Mouse (Mus musculus) midbrain, embryonic 11.5 days (tissue): ENCODE measurements at regions not wholly inside any gene's neighbourhood (a gene's known extent, or its start where the extent isn't known, plus 50 kb on each side); places are given as distances from the start of the nearest gene placed in this dataset.

ENCODE experiments used
- ATAC-seq: fragments of 200-750 bp; cut with Nextera tagmentation; 2 replicates; pipeline ENCODE4 v1.8.0; 2017; ENCODE audit warnings: moderate TSS enrichment, moderate library complexity; ENCODE audit not compliant: low FRiP score
- DNase-seq: peaks from one replicate; pipeline ENCODE4 v3.0.0; 2015; ENCODE audit warnings: low spot score; ENCODE audit errors: missing footprints
- H3K27ac ChIP-seq: fragments of 300-500 bp; sonication (generic); 2 replicates; pipeline ENCODE4 v1.5.1; 2014; ENCODE audit warnings: low read depth, low read length
- H3K27me3 ChIP-seq: fragments of 300-500 bp; sonication (generic); 2 replicates; pipeline ENCODE4 v1.6.1; 2014; ENCODE audit warnings: mild to moderate bottlenecking, low read length, moderate library complexity, mixed read lengths; ENCODE audit not compliant: control insufficient read depth, insufficient read depth
- H3K36me3 ChIP-seq: fragments of 300-500 bp; sonication (generic); 2 replicates; pipeline ENCODE4 v1.6.1; 2014; ENCODE audit warnings: mild to moderate bottlenecking, low read length, moderate library complexity, mixed read lengths; ENCODE audit not compliant: control insufficient read depth, insufficient read depth
- H3K4me1 ChIP-seq: fragments of 300-500 bp; sonication (generic); 2 replicates; pipeline ENCODE4 v1.6.1; 2014; ENCODE audit warnings: low read length; ENCODE audit not compliant: control insufficient read depth, insufficient read depth
- H3K4me2 ChIP-seq: fragments of 300-500 bp; sonication (generic); 2 replicates; pipeline ENCODE4 v1.6.1; 2014; ENCODE audit warnings: mild to moderate bottlenecking, moderate library complexity
- H3K4me3 ChIP-seq: fragments of 300-500 bp; sonication (generic); 2 replicates; pipeline ENCODE4 v1.5.1; 2014; ENCODE audit warnings: low read depth, low read length
- H3K9ac ChIP-seq: fragments of 300-500 bp; sonication (generic); 2 replicates; pipeline ENCODE4 v1.6.1; 2014; ENCODE audit warnings: low read length
- H3K9me3 ChIP-seq: fragments of 300-500 bp; sonication (generic); 2 replicates; pipeline ENCODE4 v1.6.1; 2016; ENCODE audit warnings: low read length; ENCODE audit not compliant: control insufficient read depth
- WGBS: fragments of 180-500 bp; shearing (Covaris S2); extraction: QIAGEN DNeasy Blood & Tissue Kit; methylation state at CpG from one replicate; pipeline ENCODE4 v1.1.7; 2014; 5-methylcytosine and 5-hydroxymethylcytosine counted together

DNA sequence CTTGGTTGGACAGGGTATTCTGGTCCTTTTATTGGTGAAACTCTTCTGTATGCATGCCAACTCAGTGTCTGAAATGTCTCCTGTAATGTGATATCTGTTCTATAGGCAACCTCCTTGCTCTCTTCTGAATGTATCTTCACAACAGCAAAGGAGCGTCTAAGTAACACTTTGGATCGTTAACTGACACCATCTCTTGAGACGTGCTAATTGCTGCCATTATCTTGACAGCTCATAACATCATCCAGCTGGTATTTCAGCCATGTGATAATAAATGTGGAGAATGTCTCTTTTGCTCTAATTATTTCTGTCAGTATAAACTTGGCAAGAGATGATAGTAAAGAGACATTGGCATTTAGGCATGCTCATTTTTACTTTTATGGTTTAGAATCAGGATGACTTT is 68.8 kb upstream of the Col8a1 start:
- H3K4me1 ChIP-seq, result no peaks in the 10 kb centered on the region
- H3K9me3 ChIP-seq, result no peaks in the 10 kb centered on the region
- no peak overlapping the region for H3K4me3 ChIP-seq
- no peak overlapping the region for H3K9ac ChIP-seq
- no peak overlapping the region for H3K4me2 ChIP-seq
- no peak overlapping the region for H3K27ac ChIP-seq
- no peaks in the 10 kb centered on the region for H3K27me3 ChIP-seq
- DNase-seq (no peak), ATAC-seq (no peak)
- H3K36me3 ChIP-seq, result no peaks in the 10 kb centered on the region
- 81% methylated on average over 3 of the region's 3 CpGs for WGBS

DNA sequence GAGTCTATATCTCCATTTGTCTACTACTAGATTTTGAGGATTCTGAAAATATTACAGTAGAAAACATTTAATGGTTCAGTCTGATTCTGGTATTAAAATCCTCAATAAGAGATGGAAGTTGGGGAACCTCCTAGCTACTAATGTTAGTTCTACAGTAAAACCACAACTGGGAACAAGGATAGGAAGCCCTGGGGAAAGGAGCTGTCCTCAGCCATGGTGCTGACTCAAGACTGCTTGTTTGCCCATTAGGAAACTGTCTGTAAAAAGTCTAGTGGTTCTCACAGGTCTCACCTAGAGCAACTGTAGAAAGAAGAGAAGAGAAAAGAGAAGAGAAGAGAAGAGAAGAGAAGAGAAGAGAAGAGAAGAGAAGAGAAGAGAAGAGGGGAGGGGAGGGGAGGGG is 90.9 kb upstream of the Col8a1 start:
- no peaks in the 10 kb centered on the region for H3K9me3 ChIP-seq
- ATAC-seq, result no peak
- H3K27me3 ChIP-seq, result no peaks in the 10 kb centered on the region
- H3K4me3 ChIP-seq, result no peak overlapping the region
- no peak for DNase-seq
- H3K36me3 ChIP-seq, result no peaks in the 10 kb centered on the region
- no peak overlapping the region for H3K4me2 ChIP-seq
- no peak overlapping the region for H3K9ac ChIP-seq
- no peaks in the 10 kb centered on the region for H3K4me1 ChIP-seq
- no peak overlapping the region for H3K27ac ChIP-seq

DNA sequence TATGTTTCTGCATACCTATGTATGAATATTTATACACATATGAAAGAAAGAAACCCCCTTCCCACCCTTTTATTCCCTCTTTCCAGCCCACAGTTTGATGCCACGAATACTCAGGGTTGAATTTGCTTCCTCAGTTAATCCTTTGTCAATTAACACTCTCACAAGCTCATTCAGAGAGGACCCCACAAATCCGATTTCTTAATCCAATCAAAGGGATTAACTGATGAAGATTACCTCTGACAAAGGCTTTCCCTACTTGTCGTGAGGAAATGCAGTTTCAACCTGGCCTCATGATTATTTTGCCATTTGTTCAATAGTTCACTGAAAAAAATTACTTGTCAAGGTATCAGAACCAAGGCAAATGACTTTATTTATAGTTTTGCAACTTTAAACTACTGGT is 91.8 kb upstream of the Col8a1 start:
- Histone ChIP-seq H3K27me3 (no peaks in the 10 kb centered on the region), H3K27ac (no peak overlapping the region), H3K9ac (no peak overlapping the region), H3K9me3 (no peaks in the 10 kb centered on the region), H3K4me2 (no peak overlapping the region), H3K4me3 (no peak overlapping the region), H3K36me3 (no peaks in the 10 kb centered on the region), H3K4me1 (no peaks in the 10 kb centered on the region)
- 2% methylated on average over 3 of the region's 3 CpGs for WGBS
- ATAC-seq (no peak), DNase-seq (no peak)

DNA sequence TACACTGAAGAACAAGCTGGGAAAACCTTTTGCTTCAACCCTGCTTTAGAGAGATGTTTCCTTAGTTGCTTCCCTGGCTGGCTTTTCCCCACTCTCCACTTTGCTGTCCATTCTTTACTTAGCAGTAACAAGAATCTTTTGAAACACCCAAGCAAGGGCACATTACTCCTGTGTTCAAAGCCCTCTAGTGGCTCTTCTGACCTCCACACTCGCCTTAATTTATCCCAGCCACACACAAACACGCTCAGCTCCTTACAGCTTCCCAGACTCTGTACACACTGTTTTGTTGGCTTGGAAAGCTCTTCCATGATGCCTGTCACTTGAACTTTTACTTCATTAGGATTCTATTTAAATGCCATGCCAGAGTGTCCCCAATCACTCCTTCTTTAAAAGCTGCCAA is 97.3 kb upstream of the Col8a1 start:
- no peak for ATAC-seq
- Histone ChIP-seq H3K4me1 (no peaks in the 10 kb centered on the region), H3K9ac (no peak overlapping the region), H3K4me3 (no peak overlapping the region), H3K36me3 (no peaks in the 10 kb centered on the region), H3K9me3 (no peaks in the 10 kb centered on the region), H3K4me2 (no peak overlapping the region), H3K27ac (no peak overlapping the region), H3K27me3 (no peaks in the 10 kb centered on the region)
- no peak for DNase-seq
- 53% methylated on average over 2 of the region's 2 CpGs for WGBS

GRCm38 (mm10) chr16:57852838-57853460 is 98.4 kb upstream of the Col8a1 start:
- H3K36me3 ChIP-seq, result no peaks in the 10 kb centered on the region
- no peak for ATAC-seq
- H3K9ac ChIP-seq, result no peak overlapping the region
- H3K27ac ChIP-seq, result no peak overlapping the region
- no peaks in the 10 kb centered on the region for H3K9me3 ChIP-seq
- no peak overlapping the region for H3K4me2 ChIP-seq
- no peak for DNase-seq
- no peaks in the 10 kb centered on the region; the same call in 1 of the 2 replicates for H3K4me1 ChIP-seq
- WGBS, result 96% methylated on average over 3 of the region's 3 CpGs
- H3K4me3 ChIP-seq, result no peak overlapping the region
- no peaks in the 10 kb centered on the region for H3K27me3 ChIP-seq

GRCm38 (mm10) chr16:57853751-57854150 is 99.2 kb upstream of the Col8a1 start:
- H3K36me3 ChIP-seq, result no peaks in the 10 kb centered on the region
- 86% methylated on average over 3 of the region's 3 CpGs for WGBS
- no peak overlapping the region for H3K4me3 ChIP-seq
- no peak overlapping the region for H3K4me2 ChIP-seq
- H3K9ac ChIP-seq, result no peak overlapping the region
- ATAC-seq (no peak), DNase-seq (no peak)
- no peak overlapping the region for H3K27ac ChIP-seq
- no peaks in the 10 kb centered on the region for H3K27me3 ChIP-seq
- no peaks in the 10 kb centered on the region for H3K9me3 ChIP-seq
- peaks cover 6% of the 10 kb centered on the region for H3K4me1 ChIP-seq

- ATAC-seq, result no peak
- H3K36me3 ChIP-seq, result no peaks in the 10 kb centered on the region
- DNase-seq, result no peak
- 28% methylated on average over 1 of the region's 1 CpGs for WGBS
- H3K4me3 ChIP-seq, result no peak overlapping the region
- H3K4me1 ChIP-seq, result peaks cover 11% of the 10 kb centered on the region
- no peak overlapping the region for H3K9ac ChIP-seq
- H3K27me3 ChIP-seq, result no peaks in the 10 kb centered on the region
- no peaks in the 10 kb centered on the region for H3K9me3 ChIP-seq
- H3K4me2 ChIP-seq, result no peak overlapping the region
- H3K27ac ChIP-seq, result no peak overlapping the region
Observed at GRCm38 (mm10) chr16:57857071-57857470, 102.5 kb upstream of the Col8a1 start.

DNA sequence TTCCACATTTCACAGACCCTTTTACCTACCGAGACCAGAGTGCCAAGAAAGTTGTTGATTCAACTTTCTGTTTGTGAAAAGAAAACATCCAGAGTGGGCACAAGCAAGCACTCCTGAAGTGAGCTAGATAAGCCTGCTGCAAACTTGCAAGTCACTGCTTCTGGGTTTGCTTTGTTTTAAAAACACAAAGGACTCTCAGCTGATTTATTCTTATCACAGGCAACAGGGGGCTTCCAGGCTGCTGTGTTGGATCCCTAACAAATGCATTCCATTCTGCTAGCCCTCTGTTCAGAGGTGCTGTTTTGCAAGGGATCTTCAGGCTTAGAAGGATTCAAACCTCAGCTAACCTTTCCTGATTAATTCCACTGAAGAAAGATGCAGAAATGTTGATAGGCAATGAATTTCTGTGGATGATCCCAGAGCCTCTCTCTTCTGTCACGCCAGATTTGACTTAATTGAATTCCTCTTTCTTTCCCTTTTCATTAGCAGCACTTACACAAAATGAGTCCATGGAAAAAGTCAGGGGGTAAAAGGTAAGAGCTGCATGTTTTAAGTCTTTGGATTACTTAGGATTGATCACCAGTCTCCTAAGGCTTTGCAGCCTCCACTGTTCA is 103.7 kb upstream of the Col8a1 start:
- DNase-seq (peak; percentile 87), ATAC-seq (peak; percentile 60)
- Histone ChIP-seq H3K27me3 (no peaks in the 10 kb centered on the region), H3K4me1 (peaks cover 11% of the 10 kb centered on the region), H3K9me3 (no peaks in the 10 kb centered on the region), H3K27ac (no peak overlapping the region), H3K4me3 (no peak overlapping the region), H3K9ac (no peak overlapping the region), H3K4me2 (0 out of 2 replicates have a peak overlapping the region, but pooled peaks have one; percentile 7), H3K36me3 (no peaks in the 10 kb centered on the region)
- 0% methylated on average over 2 of the region's 2 CpGs for WGBS

GRCm38 (mm10) chr16:57858765-57859201 is 104.2 kb upstream of the Col8a1 start:
- no peaks in the 10 kb centered on the region for H3K36me3 ChIP-seq
- peak; percentile 78 for ATAC-seq
- WGBS, result 9% methylated on average over 7 of the region's 7 CpGs
- no peaks in the 10 kb centered on the region for H3K27me3 ChIP-seq
- no peak overlapping the region for H3K4me3 ChIP-seq
- DNase-seq, result no peak
- peaks cover 11% of the 10 kb centered on the region for H3K4me1 ChIP-seq
- peak overlapping the region; percentile 7; the same call in 1 of the 2 replicates for H3K4me2 ChIP-seq
- H3K9ac ChIP-seq, result no peak overlapping the region
- no peak overlapping the region for H3K27ac ChIP-seq
- no peaks in the 10 kb centered on the region for H3K9me3 ChIP-seq
